Mouse (Mus musculus) heart, postnatal 0 days (tissue): ENCODE measurements around the gene Tnfrsf18. TPM values are rescaled to one million over a fixed set of nuclear protein-coding genes. Genes with fewer than 3 reads are reported as not detected.

Experiments used
- ATAC-seq: fragments of 200-750 bp; cut with Nextera tagmentation; 2 replicates; pipeline ENCODE4 v1.8.0; 2017; ENCODE audit warnings: low read depth, moderate number of reproducible peaks, moderate library complexity; ENCODE audit not compliant: insufficient read depth
- DNase-seq: peaks from one replicate; pipeline ENCODE4 v3.0.0-alpha.2; 2016; ENCODE audit warnings: low spot score
- H3K27ac ChIP-seq: fragments of 300-500 bp; sonication (generic); 2 replicates; pipeline ENCODE4 v1.5.1; 2014; ENCODE audit warnings: low read depth, mild to moderate bottlenecking
- H3K27me3 ChIP-seq: fragments of 300-500 bp; sonication (generic); 2 replicates; pipeline ENCODE4 v1.6.1; 2014; ENCODE audit warnings: low read length, mixed read lengths; ENCODE audit not compliant: control insufficient read depth, insufficient read depth
- H3K36me3 ChIP-seq: fragments of 300-500 bp; sonication (generic); replicated peaks from 2 replicates; pipeline ENCODE4 v1.6.1; 2014; ENCODE audit warnings: low read length, mixed read lengths; ENCODE audit not compliant: control insufficient read depth, insufficient read depth
- H3K4me1 ChIP-seq: fragments of 300-500 bp; sonication (generic); 2 replicates; pipeline ENCODE4 v1.6.1; 2014; ENCODE audit warnings: antibody characterized with exemption; ENCODE audit not compliant: control insufficient read depth, insufficient read depth
- H3K4me2 ChIP-seq: fragments of 300-500 bp; sonication (generic); 2 replicates; pipeline ENCODE4 v1.6.1; 2014; ENCODE audit warnings: low read depth, mild to moderate bottlenecking, low read length, moderate library complexity
- H3K4me3 ChIP-seq: fragments of 300-500 bp; sonication (generic); 2 replicates; pipeline ENCODE4 v1.5.1; 2014; ENCODE audit warnings: low read depth, low read length
- H3K9ac ChIP-seq: fragments of 300-500 bp; sonication (generic); replicated peaks from 2 replicates; pipeline ENCODE4 v1.6.1; 2014; ENCODE audit warnings: low read depth, low read length, mixed read lengths
- H3K9me3 ChIP-seq: fragments of 300-500 bp; sonication (generic); replicated peaks from 2 replicates; pipeline ENCODE4 v1.6.1; 2016; ENCODE audit warnings: low read length; ENCODE audit not compliant: control insufficient read depth
- CTCF ChIP-seq: IDR thresholded peaks from 2 replicates; pipeline ENCODE4 v1.5.1; 2016; ENCODE audit warnings: antibody characterized with exemption, control low read depth, low read depth
- EP300 ChIP-seq: IDR thresholded peaks from 2 replicates; pipeline ENCODE4 v1.6.1; 2016; ENCODE audit warnings: antibody characterized with exemption, low read depth
- WGBS: fragments of 180-500 bp; shearing (Covaris S2); extraction: QIAGEN DNeasy Blood & Tissue Kit; methylation state at CpG from one replicate; pipeline ENCODE4 v1.1.7; 2014; 5-methylcytosine and 5-hydroxymethylcytosine counted together
- polyA plus RNA-seq: library from polyadenylated mRNA; unstranded; fragments of >200 nt; fragmentation: Nextera tagmentation; extraction: Ambion mirVana; gene quantifications from 2 replicates; pipeline ENCODE4 v1.2.1, GENCODE M21; 2015
- total RNA-seq: library from RNA; depleted of rRNA; stranded (reverse); fragments of >200 nt; gene quantifications from 2 replicates; pipeline ENCODE4 v1.2.3, GENCODE M21; 2014; ENCODE audit warnings: low replicate concordance

Gene Tnfrsf18
- total and polyA plus RNA-seq, 2 experiments from 2014 or later = 1.00 TPM; not detected in 1

DNA sequence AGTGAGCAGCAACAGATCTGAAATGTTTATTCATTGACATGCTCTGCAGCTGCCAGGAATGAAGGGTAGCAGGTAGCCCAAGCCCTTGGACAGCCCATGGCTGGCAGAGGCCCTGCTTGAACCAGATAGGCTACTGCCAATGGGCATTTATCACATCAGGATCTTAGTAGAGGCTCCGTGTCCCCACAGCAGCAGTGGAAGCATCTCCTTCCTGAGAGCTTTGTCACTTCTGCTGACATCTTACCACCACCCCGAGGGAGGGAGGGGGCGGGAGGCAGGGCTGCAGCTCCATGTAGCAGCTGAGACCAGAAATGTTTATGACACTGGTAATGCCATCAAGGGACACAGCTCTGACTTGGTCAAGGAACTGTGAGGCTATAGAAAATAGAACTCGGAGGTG, 6.9 kb downstream of the Tnfrsf18 start:
- Histone ChIP-seq H3K9me3 (no peaks in the 10 kb centered on the region), H3K4me2 (peak overlapping the region; percentile 84; the same call in 1 of the 2 replicates), H3K36me3 (peaks cover 3% of the 10 kb centered on the region; the same call in 1 of the 2 replicates), H3K4me3 (no peak overlapping the region), H3K27ac (peak overlapping the region; percentile 91), H3K27me3 (peaks cover 11% of the 10 kb centered on the region), H3K9ac (no peak overlapping the region), H3K4me1 (peaks cover 23% of the 10 kb centered on the region)
- ATAC-seq (no peak), DNase-seq (no peak)
- WGBS = 82% methylated on average over 4 of the region's 4 CpGs
- no peak for TF ChIP-seq EP300
- no peak for TF ChIP-seq CTCF

DNA sequence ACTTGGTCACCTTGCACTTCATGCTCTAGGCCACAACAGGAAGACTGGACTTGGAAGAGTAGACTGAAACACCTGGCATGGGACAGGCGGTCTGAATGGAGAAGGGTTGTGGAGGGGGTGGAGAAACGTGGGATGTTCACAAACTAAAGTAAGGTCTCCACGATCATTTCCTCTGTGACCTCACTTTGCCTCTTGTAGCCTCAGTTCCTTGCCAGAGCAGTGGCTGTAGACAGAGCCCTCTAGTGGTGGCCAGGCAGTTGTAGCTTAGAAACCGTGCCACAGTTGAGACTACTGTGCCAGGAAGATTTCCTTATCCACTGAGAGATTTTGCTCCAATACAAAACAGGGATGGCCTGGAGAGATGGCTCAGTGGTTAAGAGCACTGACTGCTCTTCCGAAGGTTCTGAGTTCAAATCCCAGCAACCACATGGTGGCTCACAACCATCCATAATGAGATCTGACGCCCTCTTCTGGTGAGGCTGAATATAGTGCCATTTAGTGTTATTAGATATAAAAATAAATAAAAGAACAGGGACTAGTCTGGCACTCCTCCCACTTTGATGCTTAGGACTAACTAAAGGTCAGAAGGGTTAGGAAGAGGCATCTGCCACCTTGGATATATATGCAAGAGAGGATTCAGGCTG, 7.6 kb downstream of the Tnfrsf18 start:
- ATAC-seq = no peak
- Histone ChIP-seq H3K36me3 (0 out of 2 replicates have a peak, but pooled peaks cover 3% of the 10 kb centered on the region), H3K27me3 (peaks cover 11% of the 10 kb centered on the region), H3K4me3 (no peak overlapping the region), H3K4me1 (peaks cover 23% of the 10 kb centered on the region), H3K4me2 (no peak overlapping the region), H3K27ac (no peak overlapping the region), H3K9me3 (no peaks in the 10 kb centered on the region), H3K9ac (no peak overlapping the region)
- TF ChIP-seq EP300 (no peak), CTCF (peak; percentile 65)
- WGBS = 31% methylated on average over 6 of the region's 6 CpGs
- peak; percentile 61 for DNase-seq

DNA sequence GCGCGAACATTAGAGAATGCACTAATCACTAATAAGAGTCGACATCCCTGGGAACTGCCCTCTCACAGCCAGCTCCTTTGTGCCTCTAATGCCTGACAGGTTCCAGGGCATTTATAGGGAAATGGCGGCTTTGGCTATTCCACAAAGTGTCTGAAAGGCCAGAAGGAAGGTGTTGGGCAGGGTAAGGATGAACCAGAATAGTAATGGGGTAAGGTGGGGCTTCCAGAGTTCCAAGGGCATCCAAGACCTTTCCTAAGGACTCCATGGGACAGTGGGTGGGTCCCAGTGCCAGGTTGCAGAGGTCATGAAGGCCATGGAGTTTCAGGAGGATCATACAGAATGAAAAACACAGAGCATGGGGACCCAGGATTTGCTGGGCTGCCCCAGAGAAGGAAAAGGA, 8.3 kb downstream of the Tnfrsf18 start:
- no peak for ATAC-seq
- no peak for DNase-seq
- H3K4me1 ChIP-seq = peaks cover 23% of the 10 kb centered on the region
- no peak overlapping the region for H3K9ac ChIP-seq
- H3K27ac ChIP-seq = no peak overlapping the region
- no peak for TF ChIP-seq CTCF
- no peak for TF ChIP-seq EP300
- H3K27me3 ChIP-seq = peaks cover 11% of the 10 kb centered on the region
- 76% methylated on average over 4 of the region's 4 CpGs for WGBS
- 0 out of 2 replicates have a peak, but pooled peaks cover 3% of the 10 kb centered on the region for H3K36me3 ChIP-seq
- no peaks in the 10 kb centered on the region for H3K9me3 ChIP-seq
- no peak overlapping the region for H3K4me2 ChIP-seq
- no peak overlapping the region for H3K4me3 ChIP-seq

DNA sequence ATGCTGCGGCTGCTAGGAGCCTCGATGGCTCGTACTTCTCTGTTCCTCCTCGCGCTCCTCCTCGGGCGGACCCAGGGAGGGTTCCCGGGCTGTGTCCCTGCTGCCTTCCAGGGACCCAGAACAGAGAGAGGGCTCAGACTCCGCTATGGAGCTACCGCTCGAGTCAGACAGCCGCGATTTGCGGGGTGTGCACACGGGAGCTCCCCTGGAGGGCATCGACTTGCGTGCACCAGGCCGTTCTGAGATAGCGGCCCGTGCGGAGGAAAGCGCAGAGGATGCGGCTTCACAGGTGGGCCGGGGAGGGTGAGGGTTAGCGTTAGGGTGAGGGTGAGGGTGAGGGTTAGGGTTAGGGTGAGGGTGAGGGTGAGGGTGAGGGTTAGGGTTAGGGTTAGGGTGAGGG, 8.9 kb downstream of the Tnfrsf18 start:
- H3K27ac ChIP-seq = no peak overlapping the region
- no peaks in the 10 kb centered on the region for H3K36me3 ChIP-seq
- WGBS = 4% methylated on average over 22 of the region's 25 CpGs
- H3K9me3 ChIP-seq = no peaks in the 10 kb centered on the region
- peak overlapping the region; percentile 10; the same call in 1 of the 2 replicates for H3K4me3 ChIP-seq
- peak overlapping the region; percentile 29 for H3K4me2 ChIP-seq
- ATAC-seq (no peak), DNase-seq (no peak)
- H3K4me1 ChIP-seq = peaks cover 23% of the 10 kb centered on the region
- peaks cover 11% of the 10 kb centered on the region for H3K27me3 ChIP-seq
- H3K9ac ChIP-seq = no peak overlapping the region
- TF ChIP-seq CTCF (no peak), EP300 (no peak)

DNA sequence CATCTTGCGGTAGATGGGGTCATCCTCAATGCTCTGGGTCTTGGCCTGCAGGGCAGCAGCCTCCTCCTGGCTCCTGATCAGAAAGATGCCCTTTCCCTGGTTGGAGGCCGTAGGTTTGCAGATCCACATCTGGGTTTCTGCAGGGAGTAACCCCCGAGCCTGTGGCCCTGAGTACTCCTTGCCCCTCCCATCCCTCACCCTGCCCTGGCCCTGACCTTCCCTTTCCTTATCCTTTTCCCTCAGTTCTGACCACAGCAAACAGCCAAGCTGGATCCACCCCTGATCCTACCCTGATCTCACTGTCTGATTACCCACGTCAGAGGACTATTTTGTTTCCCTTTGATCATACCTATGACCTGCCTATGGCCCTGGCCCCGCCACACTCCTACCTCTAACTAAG, 18.8 kb downstream of the Tnfrsf18 start:
- no peak for ATAC-seq
- WGBS = 65% methylated on average over 5 of the region's 5 CpGs

DNA sequence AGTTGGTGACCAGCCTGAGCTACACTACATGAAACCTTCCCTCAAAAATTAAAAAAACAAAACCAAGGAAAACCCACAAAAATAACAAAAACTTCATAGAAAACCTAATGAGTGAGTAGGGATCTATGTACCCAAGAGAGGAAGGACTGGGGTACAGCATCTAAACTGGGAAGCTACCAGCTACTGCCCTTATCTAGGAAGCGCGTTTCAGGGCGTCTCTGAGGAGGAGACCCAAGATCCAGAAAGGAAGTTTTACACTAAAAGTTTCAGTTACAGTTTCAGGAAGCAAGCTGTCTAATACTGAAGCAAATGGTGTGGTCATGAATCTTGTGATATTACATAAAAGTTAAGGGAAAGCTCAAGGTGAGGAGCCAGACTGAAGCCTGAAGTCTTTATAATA, 23.8 kb downstream of the Tnfrsf18 start:
- no peak for ATAC-seq
- Histone ChIP-seq H3K27ac (no peak overlapping the region), H3K4me2 (no peak overlapping the region), H3K9ac (no peak overlapping the region), H3K27me3 (no peaks in the 10 kb centered on the region), H3K4me3 (no peak overlapping the region), H3K9me3 (no peaks in the 10 kb centered on the region), H3K36me3 (no peaks in the 10 kb centered on the region), H3K4me1 (peaks cover 16% of the 10 kb centered on the region)
- no peak for DNase-seq
- WGBS = 46% methylated on average over 3 of the region's 3 CpGs
- TF ChIP-seq CTCF = no peak
- no peak for TF ChIP-seq EP300

More for the DNA sequence above, 18.8 kb downstream of the Tnfrsf18 start:
- Histone ChIP-seq H3K4me2 (no peak overlapping the region), H3K27me3 (no peaks in the 10 kb centered on the region), H3K4me1 (no peaks in the 10 kb centered on the region), H3K36me3 (no peaks in the 10 kb centered on the region), H3K9ac (no peak overlapping the region), H3K9me3 (no peaks in the 10 kb centered on the region), H3K27ac (no peak overlapping the region), H3K4me3 (no peak overlapping the region)
- no peak for DNase-seq
- no peak for TF ChIP-seq EP300
- TF ChIP-seq CTCF = no peak
